Mouse (Mus musculus) embryonic facial prominence, embryonic 12.5 days (tissue): Measurements from ENCODE around the gene Tnfrsf13c. TPM values are rescaled to one million over a fixed set of nuclear protein-coding genes. Genes with fewer than 3 reads are reported as not detected.

ENCODE experiments used
- ATAC-seq: fragments of 200-750 bp; cut with Nextera tagmentation; 2 replicates; pipeline ENCODE4 v1.8.0; 2017; ENCODE audit not compliant: insufficient number of reproducible peaks, insufficient read depth, low FRiP score, low TSS enrichment
- H3K27ac ChIP-seq: fragments of 300-500 bp; sonication (generic); 2 replicates; pipeline ENCODE4 v1.5.1; 2016; ENCODE audit warnings: mild to moderate bottlenecking
- H3K27me3 ChIP-seq: fragments of 300-500 bp; sonication (generic); 2 replicates; pipeline ENCODE4 v1.6.1; 2016; ENCODE audit warnings: mild to moderate bottlenecking, moderate library complexity
- H3K36me3 ChIP-seq: fragments of 300-500 bp; sonication (generic); 2 replicates; pipeline ENCODE4 v1.6.1; 2016; ENCODE audit warnings: mild to moderate bottlenecking
- H3K4me1 ChIP-seq: fragments of 300-500 bp; sonication (generic); 2 replicates; pipeline ENCODE4 v1.6.1; 2016
- H3K4me2 ChIP-seq: fragments of 300-500 bp; sonication (generic); replicated peaks from 2 replicates; pipeline ENCODE4 v1.6.1; 2016; ENCODE audit warnings: mild to moderate bottlenecking, moderate library complexity
- H3K4me3 ChIP-seq: fragments of 300-500 bp; sonication (generic); 2 replicates; pipeline ENCODE4 v1.5.1; 2016; ENCODE audit warnings: mild to moderate bottlenecking
- H3K9ac ChIP-seq: fragments of 300-500 bp; sonication (generic); 2 replicates; pipeline ENCODE4 v1.6.1; 2016; ENCODE audit warnings: mild to moderate bottlenecking, moderate library complexity
- H3K9me3 ChIP-seq: fragments of 300-500 bp; sonication (generic); 2 replicates; pipeline ENCODE4 v1.6.1; 2016; ENCODE audit warnings: mild to moderate bottlenecking, moderate library complexity
- WGBS: fragments of 180-500 bp; shearing (Covaris S2); methylation state at CpG from one replicate; pipeline ENCODE4 v1.1.7; 2016; 5-methylcytosine and 5-hydroxymethylcytosine counted together
- microRNA counts: library from miRNA; unstranded; fragments of <30 nt; microRNA quantifications from one replicate; lab custom pipeline; 2017
- microRNA-seq: library from miRNA; unstranded; fragments of <30 nt; microRNA quantifications from one replicate; pipeline ENCODE4, GENCODE M21; 2017
- polyA plus RNA-seq: library from polyadenylated mRNA; unstranded; fragments of >200 nt; fragmentation: Nextera tagmentation; extraction: Ambion mirVana; gene quantifications from 2 replicates; pipeline ENCODE4 v1.2.1, GENCODE M21; 2016

Tnfrsf13c gene
- polyA plus RNA-seq, 1 experiment from 2014 or later, result 0.13 TPM

DNA sequence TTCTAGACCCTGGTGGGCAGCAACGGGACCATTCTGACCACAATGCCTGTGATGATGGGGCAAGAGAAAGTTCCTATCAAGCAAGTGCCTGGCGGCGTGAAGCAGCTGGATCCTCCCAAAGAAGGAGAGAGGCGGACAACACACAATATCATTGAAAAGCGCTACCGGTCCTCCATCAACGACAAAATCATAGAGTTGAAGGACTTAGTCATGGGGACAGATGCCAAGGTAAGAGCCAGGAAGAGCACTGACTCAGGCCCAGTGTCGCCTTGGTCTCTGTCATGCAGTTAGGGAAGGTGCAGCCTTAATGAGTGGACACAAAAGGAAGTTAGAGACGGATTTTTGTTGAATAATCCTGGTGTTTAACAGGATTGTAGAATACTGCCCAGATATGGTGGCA lies 49.1 kb downstream of the Tnfrsf13c start:
- WGBS, result 94% methylated on average over 9 of the region's 9 CpGs
- ATAC-seq, result no peak

GRCm38 (mm10) chr15:82172648-82173047 lies 51.5 kb downstream of the Tnfrsf13c start:
- peaks cover 73% of the 10 kb centered on the region for H3K36me3 ChIP-seq
- no peaks in the 10 kb centered on the region for H3K27me3 ChIP-seq
- no peak for ATAC-seq
- H3K27ac ChIP-seq, result no peak overlapping the region
- no peak overlapping the region for H3K4me2 ChIP-seq
- no peak overlapping the region for H3K9ac ChIP-seq
- H3K9me3 ChIP-seq, result no peaks in the 10 kb centered on the region
- 86% methylated on average over 8 of the region's 8 CpGs for WGBS
- no peak overlapping the region for H3K4me3 ChIP-seq
- H3K4me1 ChIP-seq, result peaks cover 4% of the 10 kb centered on the region

More for the DNA sequence above, 49.1 kb downstream of the Tnfrsf13c start:
- Histone ChIP-seq H3K9me3 (no peaks in the 10 kb centered on the region), H3K9ac (no peak overlapping the region), H3K36me3 (peaks cover 93% of the 10 kb centered on the region), H3K4me2 (no peak overlapping the region), H3K27ac (no peak overlapping the region), H3K4me1 (no peaks in the 10 kb centered on the region), H3K4me3 (no peak overlapping the region), H3K27me3 (no peaks in the 10 kb centered on the region)

MicroRNAs encoded within 50 kb of the gene (microRNA counts, 519-probe panel; counts per million panel counts)
- 460 counts per million, percentile 65 among the panel's probes with 10 or more counts for microRNA mmu-miR-33 (lab: Ali Mortazavi, UCI)

Small RNA genes within 50 kb of the gene (microRNA-seq; reads per million reads assigned to microRNA genes)
- gene Mir33, result 73.7 reads per million, percentile 47 among the genes with 10 or more reads in this experiment

Other genes with a start within 250 kb of the Tnfrsf13c start
- gene 1700029P11Rik, start 243.8 kb downstream of the Tnfrsf13c start, polyA plus RNA-seq, result not detected in 2 replicates
- gene Xrcc6, start 236.5 kb downstream of the Tnfrsf13c start, polyA plus RNA-seq, result 85.8 and 88.3 TPM in 2 replicates
- gene Desi1, start 190.5 kb downstream of the Tnfrsf13c start, polyA plus RNA-seq, result 31.6 and 34.0 TPM in 2 replicates
- gene Snu13, start 176.8 kb downstream of the Tnfrsf13c start, polyA plus RNA-seq, result 255 and 260 TPM in 2 replicates
- gene 4930407I10Rik, start 165.2 kb downstream of the Tnfrsf13c start, polyA plus RNA-seq, result 0.04 TPM in 1 of 2 replicates, not detected in the other
- 0.09 and 0.10 TPM in 2 replicates for gene Mei1, start 154.4 kb downstream of the Tnfrsf13c start, polyA plus RNA-seq
- gene Ccdc134, start 96.4 kb downstream of the Tnfrsf13c start, polyA plus RNA-seq, result 26.2 and 27.0 TPM in 2 replicates
- gene Srebf2, start 77.2 kb downstream of the Tnfrsf13c start, polyA plus RNA-seq, result 200 and 202 TPM in 2 replicates
- 0.75 and 0.79 TPM in 2 replicates for gene Shisa8, start 11.6 kb downstream of the Tnfrsf13c start, polyA plus RNA-seq
- gene Cenpm, start 20.4 kb upstream of the Tnfrsf13c start, polyA plus RNA-seq, result 68.8 and 71.0 TPM in 2 replicates
- 0.29 TPM in 1 of 2 replicates, not detected in the other for gene 1500009C09Rik, start 28.0 kb upstream of the Tnfrsf13c start, polyA plus RNA-seq
- 59.9 and 66.0 TPM in 2 replicates for gene Sept3, start 50.5 kb upstream of the Tnfrsf13c start, polyA plus RNA-seq
- gene Wbp2nl, start 74.6 kb upstream of the Tnfrsf13c start, polyA plus RNA-seq, result 0.12 TPM in 1 of 2 replicates, not detected in the other
- gene Naga, start 114.6 kb upstream of the Tnfrsf13c start, polyA plus RNA-seq, result 36.8 and 38.1 TPM in 2 replicates
- gene Pheta2, start 114.6 kb upstream of the Tnfrsf13c start, polyA plus RNA-seq, result 10.3 and 11.2 TPM in 2 replicates
- gene Smdt1, start 114.6 kb upstream of the Tnfrsf13c start, polyA plus RNA-seq, result 227 and 245 TPM in 2 replicates
- 281 and 295 TPM in 2 replicates for gene Ndufa6, start 130.0 kb upstream of the Tnfrsf13c start, polyA plus RNA-seq
- gene Cyp2d22, start 155.9 kb upstream of the Tnfrsf13c start, polyA plus RNA-seq, result 10.6 and 10.9 TPM in 2 replicates
- gene Cyp2d11, start 169.7 kb upstream of the Tnfrsf13c start, polyA plus RNA-seq, result not detected in 2 replicates
- gene Cyp2d10, start 182.8 kb upstream of the Tnfrsf13c start, polyA plus RNA-seq, result not detected in 2 replicates
- gene Cyp2d9, start 209.1 kb upstream of the Tnfrsf13c start, polyA plus RNA-seq, result not detected in 2 replicates